Mouse (Mus musculus) right cerebral cortex, postnatal 36 days (tissue): ENCODE data around the gene Dbf4.
A peak's percentile ranks its signal among the peaks of the same experiment; 100 is the strongest.

Experiments used
- DNase-seq, 2 experiments: peaks; one replicate each; pipeline ENCODE4 v3.0.0; 2022; ENCODE audit warnings: low spot score in 2 of 2, mixed read lengths in 1 of 2

Dbf4 gene

DNA sequence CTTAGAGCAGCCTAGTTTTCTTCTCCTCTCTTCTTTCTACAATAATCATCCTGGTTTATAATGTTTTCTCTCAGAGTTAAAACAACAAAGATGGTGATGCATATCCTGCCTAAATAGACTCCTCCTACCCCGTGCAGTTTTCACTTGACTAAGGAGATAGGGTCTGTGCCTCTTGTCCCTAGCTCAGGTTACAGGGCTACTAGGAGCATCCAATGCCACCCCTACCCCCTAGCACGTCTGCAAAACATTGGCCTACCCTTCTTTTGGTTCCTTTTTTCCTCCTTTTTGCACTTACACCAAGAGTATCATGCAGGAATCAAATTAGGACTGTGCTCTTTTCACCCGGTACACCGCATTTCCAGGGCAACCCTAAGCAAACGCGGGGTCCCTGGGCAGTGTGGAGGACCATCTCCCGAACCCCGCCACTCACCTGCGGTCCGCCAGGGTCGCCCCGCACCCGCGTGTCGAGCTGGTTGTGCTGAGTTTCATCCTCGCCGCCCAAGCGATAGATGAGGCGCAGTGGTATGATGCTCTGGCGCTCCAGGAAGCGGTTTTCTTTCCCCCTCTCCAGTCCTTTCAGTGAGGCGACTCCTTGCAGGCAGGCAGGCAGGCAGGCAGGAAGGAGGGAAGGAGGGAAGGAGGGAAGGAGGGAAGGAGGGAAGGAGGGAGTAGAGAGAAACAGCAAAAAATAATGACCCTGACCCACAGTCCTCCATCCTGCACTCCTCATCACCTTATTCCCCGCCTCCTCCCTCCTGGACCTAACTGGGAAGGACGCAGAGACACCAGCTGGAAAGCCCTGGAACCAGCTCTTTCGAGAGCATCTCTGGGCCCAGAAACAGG lies 55.5 kb downstream of the Dbf4 start:
- peak; percentile 28 to 50 for DNase-seq

DNA sequence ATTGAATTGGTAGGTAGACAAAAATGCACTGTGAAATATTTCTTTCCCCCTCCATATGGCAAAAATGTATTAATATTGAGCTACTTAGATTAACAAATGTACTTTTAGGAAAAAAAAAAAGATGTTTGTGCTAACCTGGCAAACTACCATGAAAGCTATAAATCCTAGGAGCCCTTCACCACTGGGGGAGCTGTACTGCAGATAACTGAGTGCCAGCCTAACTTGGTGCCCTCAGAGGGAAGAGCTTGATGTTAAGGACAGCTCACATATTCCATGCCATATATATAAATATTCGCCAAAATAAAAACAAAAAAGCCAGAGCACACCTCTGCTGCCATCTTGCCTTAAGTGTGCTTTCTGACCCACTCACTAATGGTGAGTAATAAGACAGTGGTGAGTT lies 60.2 kb downstream of the Dbf4 start:
- no peak for DNase-seq

DNA sequence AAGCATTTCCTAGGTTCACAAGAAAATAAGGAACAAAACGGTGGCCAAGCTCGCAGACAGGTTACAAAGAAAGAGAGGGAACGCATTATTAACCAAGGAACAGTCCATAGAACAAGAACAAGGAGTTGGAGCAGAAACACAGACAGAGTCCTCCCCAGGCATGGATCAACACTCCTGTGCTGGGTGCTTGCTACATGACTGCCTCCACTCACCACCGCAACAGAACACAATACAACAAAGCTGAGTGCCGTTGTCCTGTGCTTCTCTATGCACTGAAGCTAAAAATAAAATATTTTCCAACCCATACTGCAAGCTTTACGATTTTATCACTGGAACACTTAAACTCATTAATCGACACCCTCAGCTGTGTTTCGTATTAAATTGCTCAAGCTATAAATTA lies 64.8 kb downstream of the Dbf4 start:
- DNase-seq: no peak

DNA sequence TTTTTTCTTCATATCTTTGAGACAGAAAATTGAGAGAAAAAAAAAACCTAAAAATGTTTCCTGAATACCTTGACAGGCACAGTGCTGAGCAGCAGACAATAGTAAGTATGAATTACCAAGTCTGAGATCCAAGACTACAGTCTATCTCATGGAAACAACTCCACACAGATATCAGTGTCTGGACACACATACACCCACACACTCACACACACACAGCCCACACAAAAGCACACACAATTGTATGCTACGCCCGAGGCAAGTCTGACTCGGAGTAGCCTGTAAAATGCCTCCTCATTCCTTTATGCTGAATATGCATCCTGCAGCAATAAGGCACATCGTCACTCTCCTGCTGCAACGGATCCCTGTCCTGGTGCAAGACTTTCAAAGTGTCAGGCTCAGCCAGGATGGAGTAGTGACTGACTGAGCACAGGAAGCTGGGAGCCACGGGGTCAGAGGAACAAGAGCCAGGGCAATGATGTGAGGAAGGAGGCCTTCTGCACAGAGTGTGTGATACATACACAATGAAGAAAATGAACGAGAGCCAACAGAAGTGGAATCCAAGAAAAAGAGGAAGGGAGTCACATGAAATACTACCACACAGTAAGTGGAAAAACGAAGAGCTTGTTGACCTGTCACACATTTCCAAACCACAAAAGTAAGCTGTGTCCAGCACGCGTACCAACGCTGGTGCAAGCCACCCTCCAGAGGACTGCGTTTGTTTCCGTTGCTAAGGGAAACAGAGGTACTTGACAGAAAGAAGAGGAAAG lies 65.4 kb downstream of the Dbf4 start:
- DNase-seq: no peak

DNA sequence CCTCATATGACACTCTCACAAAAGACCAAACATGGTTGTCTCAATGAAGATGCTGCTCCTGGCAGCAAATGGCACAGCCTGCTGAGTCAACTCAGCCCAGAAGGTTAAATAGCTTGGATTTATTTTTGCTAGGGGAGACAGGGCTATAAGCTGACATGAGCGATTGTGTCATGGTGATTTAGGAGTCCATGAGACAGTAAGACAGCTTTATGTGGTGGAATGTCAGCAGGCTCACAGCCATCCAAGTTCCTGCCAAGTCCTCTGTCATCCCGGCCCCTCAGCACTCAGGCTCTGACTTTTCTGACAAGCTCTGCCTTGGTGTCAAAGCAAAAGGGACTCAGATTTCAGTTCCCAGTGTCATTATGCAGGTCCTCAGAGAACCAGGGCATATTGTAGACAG lies 66.2 kb downstream of the Dbf4 start:
- DNase-seq: no peak

DNA sequence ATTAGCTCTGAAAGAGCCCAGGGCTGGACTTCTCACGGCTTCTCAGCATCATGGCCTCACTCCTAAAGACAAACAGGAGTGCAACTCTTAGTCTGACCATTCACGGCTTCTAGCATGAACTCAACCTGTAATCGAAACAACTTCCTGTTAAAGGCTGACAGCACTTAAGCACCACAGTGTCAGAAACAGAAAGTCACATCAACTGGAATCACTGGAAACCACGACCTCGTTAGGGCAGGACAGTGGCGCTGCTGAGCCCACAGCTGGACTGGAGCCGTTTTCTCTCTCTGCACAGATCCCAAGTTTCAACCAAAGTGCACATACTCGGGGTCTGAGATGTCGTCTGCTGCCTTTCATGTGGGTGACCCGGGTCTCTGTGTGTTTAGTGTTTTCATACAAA lies 73.0 kb downstream of the Dbf4 start:
- no peak for DNase-seq
